Mouse (Mus musculus): Measurements from ENCODE around the gene Nox3. TPM values are rescaled to one million over a fixed set of nuclear protein-coding genes. Genes with fewer than 3 reads are reported as not detected.

Nox3 gene
- polyA plus RNA-seq, 1 experiment, result not detected

- no peaks in the 10 kb centered on the region; the same call in 1 of the 2 replicates for H3K27me3 ChIP-seq (ENCODE audit: control insufficient read depth, insufficient read depth, low read length)
- TF ChIP-seq CTCF (IDR thresholded peaks at IDR 0.05; ENCODE audit: extremely low read depth, insufficient read length, insufficient replicate concordance, low read depth, low read length) (no peak), POLR2A (IDR thresholded peaks at IDR 0.05; ENCODE audit: low read depth, low read length) (no peak)
- WGBS, result 46% methylated on average over 21 of the region's 21 CpGs
- no peak overlapping the region for H3K4me3 ChIP-seq (ENCODE audit: low read depth, low read length)
- no peak overlapping the region for H3K27ac ChIP-seq (ENCODE audit: insufficient read depth, low read depth, low read length)
- no peaks in the 10 kb centered on the region for H3K36me3 ChIP-seq (ENCODE audit: control insufficient read depth, insufficient read depth, low read length)
- no peaks in the 10 kb centered on the region for H3K4me1 ChIP-seq (ENCODE audit: control insufficient read depth, insufficient read depth, insufficient read length, low read length)
These were observed 84.9 kb downstream of the Nox3 start for GRCm38 (mm10) chr17:3610928-3611780.

GRCm38 (mm10) chr17:3610307-3610754 is 85.7 kb downstream of the Nox3 start:
- TF ChIP-seq POLR2A (IDR thresholded peaks at IDR 0.05; ENCODE audit: low read depth, low read length) (no peak), CTCF (IDR thresholded peaks at IDR 0.05; ENCODE audit: extremely low read depth, insufficient read length, insufficient replicate concordance, low read depth, low read length) (no peak)
- 73% methylated on average over 7 of the region's 7 CpGs for WGBS
- H3K4me3 ChIP-seq (ENCODE audit: low read depth, low read length), result no peak overlapping the region
- H3K36me3 ChIP-seq (ENCODE audit: control insufficient read depth, insufficient read depth, low read length), result no peaks in the 10 kb centered on the region
- H3K4me1 ChIP-seq (ENCODE audit: control insufficient read depth, insufficient read depth, insufficient read length, low read length), result no peaks in the 10 kb centered on the region
- no peaks in the 10 kb centered on the region; the same call in 1 of the 2 replicates for H3K27me3 ChIP-seq (ENCODE audit: control insufficient read depth, insufficient read depth, low read length)
- no peak overlapping the region for H3K27ac ChIP-seq (ENCODE audit: insufficient read depth, low read depth, low read length)

- Histone ChIP-seq H3K4me3 (ENCODE audit: low read depth, low read length) (no peak overlapping the region), H3K36me3 (ENCODE audit: control insufficient read depth, insufficient read depth, low read length) (no peaks in the 10 kb centered on the region), H3K27ac (ENCODE audit: insufficient read depth, low read depth, low read length) (no peak overlapping the region), H3K27me3 (ENCODE audit: control insufficient read depth, insufficient read depth, low read length) (no peaks in the 10 kb centered on the region), H3K4me1 (ENCODE audit: control insufficient read depth, insufficient read depth, insufficient read length, low read length) (no peaks in the 10 kb centered on the region)
- TF ChIP-seq POLR2A (IDR thresholded peaks at IDR 0.05; ENCODE audit: low read depth, low read length), result no peak
- TF ChIP-seq CTCF (IDR thresholded peaks at IDR 0.05; ENCODE audit: extremely low read depth, insufficient read length, insufficient replicate concordance, low read depth, low read length), result no peak
- 71% methylated on average over 6 of the region's 6 CpGs for WGBS
These were observed 92.9 kb downstream of the Nox3 start for GRCm38 (mm10) chr17:3602954-3603672.

- WGBS, result 68% methylated on average over 1 of the region's 1 CpGs
- no peak for TF ChIP-seq CTCF (IDR thresholded peaks at IDR 0.05; ENCODE audit: extremely low read depth, insufficient read length, insufficient replicate concordance, low read depth, low read length)
- no peak for TF ChIP-seq POLR2A (IDR thresholded peaks at IDR 0.05; ENCODE audit: low read depth, low read length)
- no peak overlapping the region for H3K27ac ChIP-seq (ENCODE audit: insufficient read depth, low read depth, low read length)
- no peak overlapping the region for H3K4me3 ChIP-seq (ENCODE audit: low read depth, low read length)
- no peaks in the 10 kb centered on the region for H3K4me1 ChIP-seq (ENCODE audit: control insufficient read depth, insufficient read depth, insufficient read length, low read length)
- no peaks in the 10 kb centered on the region for H3K27me3 ChIP-seq (ENCODE audit: control insufficient read depth, insufficient read depth, low read length)
- no peaks in the 10 kb centered on the region for H3K36me3 ChIP-seq (ENCODE audit: control insufficient read depth, insufficient read depth, low read length)
These were observed 97.7 kb downstream of the Nox3 start for GRCm38 (mm10) chr17:3598393-3598792.

GRCm38 (mm10) chr17:3597866-3598265 is 98.2 kb downstream of the Nox3 start:
- H3K36me3 ChIP-seq (ENCODE audit: control insufficient read depth, insufficient read depth, low read length), result no peaks in the 10 kb centered on the region
- TF ChIP-seq POLR2A (IDR thresholded peaks at IDR 0.05; ENCODE audit: low read depth, low read length) (no peak), CTCF (IDR thresholded peaks at IDR 0.05; ENCODE audit: extremely low read depth, insufficient read length, insufficient replicate concordance, low read depth, low read length) (no peak)
- 83% methylated on average over 1 of the region's 1 CpGs for WGBS
- no peaks in the 10 kb centered on the region for H3K4me1 ChIP-seq (ENCODE audit: control insufficient read depth, insufficient read depth, insufficient read length, low read length)
- H3K27me3 ChIP-seq (ENCODE audit: control insufficient read depth, insufficient read depth, low read length), result no peaks in the 10 kb centered on the region
- H3K27ac ChIP-seq (ENCODE audit: insufficient read depth, low read depth, low read length), result no peak overlapping the region
- H3K4me3 ChIP-seq (ENCODE audit: low read depth, low read length), result no peak overlapping the region

- WGBS, result 69% methylated on average over 1 of the region's 1 CpGs
- no peak overlapping the region for H3K4me3 ChIP-seq (ENCODE audit: low read depth, low read length)
- H3K27me3 ChIP-seq (ENCODE audit: control insufficient read depth, insufficient read depth, low read length), result no peaks in the 10 kb centered on the region
- no peaks in the 10 kb centered on the region for H3K36me3 ChIP-seq (ENCODE audit: control insufficient read depth, insufficient read depth, low read length)
- no peak overlapping the region for H3K27ac ChIP-seq (ENCODE audit: insufficient read depth, low read depth, low read length)
- H3K4me1 ChIP-seq (ENCODE audit: control insufficient read depth, insufficient read depth, insufficient read length, low read length), result no peaks in the 10 kb centered on the region
- TF ChIP-seq POLR2A (IDR thresholded peaks at IDR 0.05; ENCODE audit: low read depth, low read length) (no peak), CTCF (IDR thresholded peaks at IDR 0.05; ENCODE audit: extremely low read depth, insufficient read length, insufficient replicate concordance, low read depth, low read length) (no peak)
These were observed 98.9 kb downstream of the Nox3 start for GRCm38 (mm10) chr17:3597130-3597529.

Other genes with a start within 250 kb of the Nox3 start
- 0.57 TPM in 1 of 2 replicates, not detected in the other for gene Cldn20, start 163.7 kb downstream of the Nox3 start, polyA plus RNA-seq (2012; rRNA removed)
- 0.22 and 0.34 TPM in 2 replicates for gene Tfb1m, start 138.5 kb downstream of the Nox3 start, polyA plus RNA-seq (2012; rRNA removed)

All from small intestine, adult 2 months (tissue).